8 mouse cellular contexts compared by ENCODE assay signal in the genomic region with DNA sequence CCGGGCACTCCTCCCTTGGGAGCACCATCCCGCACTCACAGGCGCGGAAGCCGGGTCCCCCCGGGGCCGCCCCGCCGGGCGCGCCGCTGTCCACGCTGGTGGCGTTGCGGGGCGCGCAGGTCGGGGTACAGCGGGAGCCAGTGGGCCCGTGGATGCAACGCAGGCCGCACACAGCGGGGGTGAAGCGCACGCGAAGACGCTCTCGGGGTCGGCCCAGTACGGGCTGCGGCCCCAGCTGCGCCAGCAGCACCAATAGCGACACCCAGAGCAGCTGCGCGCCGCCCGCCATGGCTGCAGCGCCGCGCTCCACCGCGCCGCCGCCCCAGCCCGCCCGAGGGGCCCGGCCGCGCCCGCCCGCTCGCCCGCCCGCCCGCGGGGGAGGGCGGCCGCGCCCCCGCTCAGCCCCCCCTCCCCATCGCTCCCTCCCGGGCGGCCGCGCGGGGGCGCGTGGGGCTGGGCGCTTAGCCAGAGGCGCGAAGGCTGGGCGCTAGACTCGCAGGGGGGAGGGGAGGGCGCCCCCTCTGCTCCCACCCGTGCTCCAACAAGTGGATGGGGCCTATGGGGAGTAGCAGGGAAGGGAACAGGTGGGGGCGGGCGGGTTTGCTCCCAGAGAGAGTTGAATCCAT. TPM values are rescaled to one million over a fixed set of nuclear protein-coding genes. Genes with fewer than 3 reads are reported as not detected.
DNase-seq lines count a peak whose midpoint lies in the region; ATAC-seq and TF ChIP-seq lines count a peak whose summit lies in the region.

No protein-coding gene starts in this region.

- no peak for TF ChIP-seq POLR2A in kidney, adult 2 months (IDR thresholded peaks at IDR 0.05; ENCODE audit: low read depth, low read length)

- peaks cover 8% of the 10 kb centered on the region; the same call in 1 of the 2 replicates for H3K4me1 ChIP-seq in kidney, adult 2 months (ENCODE audit: control insufficient read depth, insufficient read depth, low read length)
- H3K4me1 ChIP-seq in heart, embryonic 11.5 days (ENCODE audit: control insufficient read depth, insufficient read depth, low read length): peaks cover 32% of the 10 kb centered on the region
- H3K4me1 ChIP-seq in limb, embryonic 11.5 days (ENCODE audit: control insufficient read depth, insufficient read depth, low read length): peaks cover 23% of the 10 kb centered on the region

- TF ChIP-seq CTCF in kidney, adult 2 months (conservative IDR thresholded peaks at IDR 0.05; ENCODE audit: insufficient read depth, insufficient read length, low read depth, low read length): no peak

- H3K27ac ChIP-seq in kidney, adult 2 months (ENCODE audit: insufficient read depth, low read depth, low read length): peak overlapping the region; percentile 42
- H3K27ac ChIP-seq in heart, embryonic 11.5 days (ENCODE audit: low read depth, low read length): peak overlapping the region; percentile 66
- H3K27ac ChIP-seq in limb, embryonic 11.5 days (replicated peaks; ENCODE audit: low read depth, low read length): no peak overlapping the region

- WGBS in kidney, adult 2 months: under 1% methylated on average over 39 of the region's 77 CpGs
- 1% methylated on average over 66 of the region's 77 CpGs for WGBS in heart, embryonic 11.5 days (ENCODE audit: insufficient replicate concordance)
- under 1% methylated on average over 40 of the region's 77 CpGs for WGBS in limb, embryonic 11.5 days

- no peaks in the 10 kb centered on the region for H3K36me3 ChIP-seq in kidney, adult 2 months (ENCODE audit: control insufficient read depth, insufficient read depth, low read length)
- no peaks in the 10 kb centered on the region for H3K36me3 ChIP-seq in heart, embryonic 11.5 days (ENCODE audit: control insufficient read depth, insufficient read depth, low read length)
- no peaks in the 10 kb centered on the region for H3K36me3 ChIP-seq in limb, embryonic 11.5 days (ENCODE audit: control insufficient read depth, insufficient read depth, low read length)

- H3K27me3 ChIP-seq in kidney, adult 2 months (replicated peaks; ENCODE audit: control insufficient read depth, insufficient read depth, low read length): no peaks in the 10 kb centered on the region
- H3K27me3 ChIP-seq in heart, embryonic 11.5 days (ENCODE audit: control insufficient read depth, insufficient read depth, low read length): peaks cover 92% of the 10 kb centered on the region
- H3K27me3 ChIP-seq in limb, embryonic 11.5 days (ENCODE audit: control insufficient read depth, insufficient read depth, low read length): peaks cover 77% of the 10 kb centered on the region

- H3K9me3 ChIP-seq in heart, embryonic 11.5 days (replicated peaks; ENCODE audit: control insufficient read depth, low read length): no peaks in the 10 kb centered on the region
- peaks cover 4% of the 10 kb centered on the region; the same call in 1 of the 2 replicates for H3K9me3 ChIP-seq in limb, embryonic 11.5 days (ENCODE audit: control insufficient read depth, low read length)

- H3K4me2 ChIP-seq in heart, embryonic 11.5 days: peak overlapping the region; percentile 86
- H3K4me2 ChIP-seq in limb, embryonic 11.5 days (ENCODE audit: low read depth, severe bottlenecking): peak overlapping the region; percentile 79

- no peak for DNase-seq in kidney, adult 2 months
- no peak for DNase-seq in kidney, adult 8-10 months
- DNase-seq in Muller cell, postnatal 12 days (ENCODE audit: inconsistent ontology term): peak; percentile 38
- peak; percentile 42 for DNase-seq in limb, embryonic 11.5 days (ENCODE audit: low spot score)
- DNase-seq in naive thymus-derived CD4-positive, alpha-beta T cell, adult 2 months (ENCODE audit: low read depth): peak; percentile 33
- no peak for DNase-seq in layer of hippocampus, adult 9-10 months (ENCODE audit: low spot score)

- H3K9ac ChIP-seq in heart, embryonic 11.5 days (ENCODE audit: low read depth, low read length): peak overlapping the region; percentile 76
- peak overlapping the region; percentile 47 for H3K9ac ChIP-seq in limb, embryonic 11.5 days (ENCODE audit: low read length)

- ATAC-seq in heart, embryonic 11.5 days (replicated peaks; ENCODE audit: insufficient number of reproducible peaks, low FRiP score, low TSS enrichment): no peak
- ATAC-seq in limb, embryonic 11.5 days (ENCODE audit: insufficient number of reproducible peaks, low FRiP score, low TSS enrichment, low read depth): no peak
- ATAC-seq in cerebellum, adult (ENCODE audit: insufficient number of reproducible peaks, low FRiP score, low TSS enrichment): no peak

- H3K4me3 ChIP-seq in kidney, adult 2 months (ENCODE audit: insufficient read depth, low read depth, low read length): peak overlapping the region; percentile 51
- peak overlapping the region; percentile 53 for H3K4me3 ChIP-seq in heart, embryonic 11.5 days (ENCODE audit: low read depth, low read length)
- peak overlapping the region; percentile 41 for H3K4me3 ChIP-seq in limb, embryonic 11.5 days (ENCODE audit: low read depth, low read length)

RNA-seq across cellular contexts. Expression of a gene that starts 4.1 kb away (rescaled TPM):
- polyA plus RNA-seq in kidney, adult 2 months (2012; rRNA removed): 76.9 and 84.7 TPM in 2 replicates
- 28.9 and 31.5 TPM in 2 replicates for polyA plus RNA-seq in heart, embryonic 11.5 days (2014; fragmentation: Nextera tagmentation; extraction: Ambion mirVana)
- polyA plus RNA-seq in limb, embryonic 11.5 days (2014; fragmentation: Nextera tagmentation; extraction: Ambion mirVana): 10.8 and 14.0 TPM in 2 replicates

RNA-seq across cellular contexts. Expression of a gene that starts 22.4 kb away (rescaled TPM):
- 39.2 and 45.5 TPM in 2 replicates for polyA plus RNA-seq in kidney, adult 2 months (2012; rRNA removed)
- polyA plus RNA-seq in heart, embryonic 11.5 days (2014; fragmentation: Nextera tagmentation; extraction: Ambion mirVana): 33.3 and 34.1 TPM in 2 replicates
- polyA plus RNA-seq in limb, embryonic 11.5 days (2014; fragmentation: Nextera tagmentation; extraction: Ambion mirVana): 46.5 and 50.9 TPM in 2 replicates

RNA-seq across cellular contexts. Expression of a gene that starts 23.8 kb away (rescaled TPM):
- polyA plus RNA-seq in kidney, adult 2 months (2012; rRNA removed): 0.39 TPM in 1 of 2 replicates, not detected in the other
- polyA plus RNA-seq in heart, embryonic 11.5 days (2014; fragmentation: Nextera tagmentation; extraction: Ambion mirVana): 1.6 and 2.1 TPM in 2 replicates
- polyA plus RNA-seq in limb, embryonic 11.5 days (2014; fragmentation: Nextera tagmentation; extraction: Ambion mirVana): 0.52 TPM in 1 of 2 replicates, not detected in the other

Comparison
In these comparisons a context has a peak if more than half of its experiments do, and no peak if none do; other contexts are left out.
1. DNase-seq: peak in Muller cell, postnatal 12 days (single experiment), limb, embryonic 11.5 days (single experiment) and naive thymus-derived CD4-positive, alpha-beta T cell, adult 2 months (single experiment); none in kidney, adult 2 months (single experiment), kidney, adult 8-10 months (0 of 2) and layer of hippocampus, adult 9-10 months (single experiment).
2. Peak in every context shown above with its lines, with median percentiles within 50 percentile points of each other: H3K4me3 ChIP-seq.